Mouse (Mus musculus) hindbrain, embryonic 15.5 days (tissue): ENCODE results near the gene Erfe. TPM values are rescaled to one million over a fixed set of nuclear protein-coding genes. Genes with fewer than 3 reads are reported as not detected.

Source experiments
- ATAC-seq: fragments of 200-750 bp; cut with Nextera tagmentation; 2 replicates; pipeline ENCODE4 v1.8.0; 2017; ENCODE audit warnings: low read depth, moderate number of reproducible peaks, moderate TSS enrichment; ENCODE audit not compliant: low FRiP score
- H3K27ac ChIP-seq: fragments of 300-500 bp; sonication (generic); replicated peaks from 2 replicates; pipeline ENCODE4 v1.5.1; 2015; ENCODE audit warnings: mild to moderate bottlenecking, inconsistent platforms
- H3K27me3 ChIP-seq: fragments of 300-500 bp; sonication (generic); 2 replicates; pipeline ENCODE4 v1.6.1; 2015; ENCODE audit warnings: control low read depth, inconsistent platforms
- H3K36me3 ChIP-seq: fragments of 300-500 bp; sonication (generic); 2 replicates; pipeline ENCODE4 v1.6.1; 2015; ENCODE audit warnings: control low read depth, inconsistent platforms
- H3K4me1 ChIP-seq: fragments of 300-500 bp; sonication (generic); replicated peaks from 2 replicates; pipeline ENCODE4 v1.6.1; 2015; ENCODE audit warnings: control low read depth, inconsistent platforms
- H3K4me2 ChIP-seq: fragments of 300-500 bp; sonication (generic); 2 replicates; pipeline ENCODE4 v1.6.1; 2015; ENCODE audit warnings: moderate library complexity, mild to moderate bottlenecking, inconsistent platforms
- H3K4me3 ChIP-seq: fragments of 300-500 bp; sonication (generic); 2 replicates; pipeline ENCODE4 v1.5.1; 2015; ENCODE audit warnings: mild to moderate bottlenecking, inconsistent platforms
- H3K9ac ChIP-seq: fragments of 300-500 bp; sonication (generic); 2 replicates; pipeline ENCODE4 v1.6.1; 2015; ENCODE audit warnings: inconsistent platforms
- H3K9me3 ChIP-seq: fragments of 300-500 bp; sonication (generic); 2 replicates; pipeline ENCODE4 v1.6.1; 2016; ENCODE audit warnings: control low read depth, inconsistent platforms
- WGBS: fragments of 180-500 bp; shearing (Covaris S2); methylation state at CpG from one replicate; pipeline ENCODE4 v1.1.7; 2015; 5-methylcytosine and 5-hydroxymethylcytosine counted together
- polyA plus RNA-seq: library from polyadenylated mRNA; unstranded; fragments of >200 nt; fragmentation: Nextera tagmentation; extraction: Ambion mirVana; gene quantifications from 2 replicates; pipeline ENCODE4 v1.2.1, GENCODE M21; 2015

Gene Erfe
- polyA plus RNA-seq, 1 experiment from 2014 or later, result 0.54 TPM

DNA sequence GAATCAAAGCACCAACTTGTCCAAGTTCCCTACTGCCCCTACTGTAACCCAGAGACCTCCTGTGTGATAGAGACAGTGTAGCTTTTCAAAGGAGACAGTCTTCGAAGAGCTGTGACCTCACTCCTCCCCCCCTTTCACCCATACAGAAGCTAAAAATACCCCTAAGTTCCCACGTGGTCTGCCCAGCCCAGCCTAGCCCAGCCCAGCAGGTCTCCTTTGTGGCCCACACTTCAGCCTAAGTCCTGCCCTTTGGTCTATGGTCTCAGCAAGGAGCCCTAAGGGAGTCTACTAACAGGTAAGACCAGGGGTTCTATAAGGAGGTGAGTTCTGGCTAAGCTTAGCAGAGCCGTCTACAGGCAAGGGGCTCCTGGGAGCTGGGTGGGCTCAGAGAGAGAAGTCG is 15.4 kb upstream of the Erfe start, which contains the start of gene Klhl30:
Klhl30 (plus strand) TSS at position 176 of the 400 bp plus-strand sequence.
- 63% methylated on average over 4 of the region's 4 CpGs for WGBS
- Histone ChIP-seq H3K4me2 (no peak within 1 kb of the TSS), H3K9me3 (no peaks in the 10 kb centered on the region), H3K9ac (no peak within 1 kb of the TSS), H3K4me3 (no peak within 1 kb of the TSS), H3K27ac (no peak within 1 kb of the TSS), H3K36me3 (no peaks in the 10 kb centered on the region), H3K27me3 (peaks cover 9% of the 10 kb centered on the region), H3K4me1 (no peaks in the 10 kb centered on the region)
- ATAC-seq, result no peak

DNA sequence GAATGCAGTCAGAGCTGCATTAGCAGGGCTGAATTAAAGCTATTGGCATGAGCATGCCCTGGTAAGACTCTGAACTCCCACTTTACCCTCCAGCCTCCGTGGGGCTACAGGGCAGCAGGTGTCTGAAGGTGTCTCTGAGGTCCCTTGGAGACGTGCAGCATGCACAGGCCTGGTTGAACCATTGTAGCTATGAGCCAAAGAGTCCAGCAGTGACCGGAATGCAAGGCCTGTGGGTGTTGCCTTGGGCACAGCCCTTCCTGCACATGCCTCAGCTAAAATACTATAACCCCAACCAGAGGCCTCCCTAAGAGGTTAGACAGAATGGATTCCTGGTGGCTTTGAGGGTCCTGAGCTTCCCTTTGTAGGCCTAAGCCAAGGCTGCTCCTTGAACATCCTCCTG is 15.0 kb upstream of the Erfe start:
- Histone ChIP-seq H3K27ac (no peak overlapping the region), H3K9me3 (no peaks in the 10 kb centered on the region), H3K36me3 (no peaks in the 10 kb centered on the region), H3K9ac (no peak overlapping the region), H3K4me2 (no peak overlapping the region), H3K4me3 (no peak overlapping the region), H3K4me1 (no peaks in the 10 kb centered on the region), H3K27me3 (peaks cover 5% of the 10 kb centered on the region)
- no peak for ATAC-seq
- WGBS, result 79% methylated on average over 3 of the region's 3 CpGs

GRCm38 (mm10) chr1:91352277-91352676 is 14.0 kb upstream of the Erfe start:
- H3K4me3 ChIP-seq, result no peak overlapping the region
- 93% methylated on average over 2 of the region's 2 CpGs for WGBS
- H3K9me3 ChIP-seq, result no peaks in the 10 kb centered on the region
- no peaks in the 10 kb centered on the region for H3K27me3 ChIP-seq
- no peaks in the 10 kb centered on the region for H3K4me1 ChIP-seq
- no peak overlapping the region for H3K9ac ChIP-seq
- H3K4me2 ChIP-seq, result no peak overlapping the region
- no peak overlapping the region for H3K27ac ChIP-seq
- no peaks in the 10 kb centered on the region for H3K36me3 ChIP-seq
- ATAC-seq, result no peak

- no peaks in the 10 kb centered on the region for H3K4me1 ChIP-seq
- no peaks in the 10 kb centered on the region for H3K9me3 ChIP-seq
- no peak overlapping the region for H3K27ac ChIP-seq
- H3K36me3 ChIP-seq, result no peaks in the 10 kb centered on the region
- ATAC-seq, result no peak
- 87% methylated on average over 11 of the region's 11 CpGs for WGBS
- no peak overlapping the region for H3K9ac ChIP-seq
- H3K4me3 ChIP-seq, result no peak overlapping the region
- no peaks in the 10 kb centered on the region for H3K27me3 ChIP-seq
- no peak overlapping the region for H3K4me2 ChIP-seq
These were observed 10.1 kb upstream of the Erfe start for GRCm38 (mm10) chr1:91356105-91356504.

GRCm38 (mm10) chr1:91362113-91362512 is 4.1 kb upstream of the Erfe start:
- peaks cover 11% of the 10 kb centered on the region for H3K27me3 ChIP-seq
- H3K4me2 ChIP-seq, result no peak overlapping the region
- peaks cover 8% of the 10 kb centered on the region for H3K4me1 ChIP-seq
- 79% methylated on average over 5 of the region's 5 CpGs for WGBS
- no peaks in the 10 kb centered on the region for H3K36me3 ChIP-seq
- no peaks in the 10 kb centered on the region for H3K9me3 ChIP-seq
- no peak overlapping the region for H3K27ac ChIP-seq
- H3K9ac ChIP-seq, result no peak overlapping the region
- no peak for ATAC-seq
- H3K4me3 ChIP-seq, result no peak overlapping the region

DNA sequence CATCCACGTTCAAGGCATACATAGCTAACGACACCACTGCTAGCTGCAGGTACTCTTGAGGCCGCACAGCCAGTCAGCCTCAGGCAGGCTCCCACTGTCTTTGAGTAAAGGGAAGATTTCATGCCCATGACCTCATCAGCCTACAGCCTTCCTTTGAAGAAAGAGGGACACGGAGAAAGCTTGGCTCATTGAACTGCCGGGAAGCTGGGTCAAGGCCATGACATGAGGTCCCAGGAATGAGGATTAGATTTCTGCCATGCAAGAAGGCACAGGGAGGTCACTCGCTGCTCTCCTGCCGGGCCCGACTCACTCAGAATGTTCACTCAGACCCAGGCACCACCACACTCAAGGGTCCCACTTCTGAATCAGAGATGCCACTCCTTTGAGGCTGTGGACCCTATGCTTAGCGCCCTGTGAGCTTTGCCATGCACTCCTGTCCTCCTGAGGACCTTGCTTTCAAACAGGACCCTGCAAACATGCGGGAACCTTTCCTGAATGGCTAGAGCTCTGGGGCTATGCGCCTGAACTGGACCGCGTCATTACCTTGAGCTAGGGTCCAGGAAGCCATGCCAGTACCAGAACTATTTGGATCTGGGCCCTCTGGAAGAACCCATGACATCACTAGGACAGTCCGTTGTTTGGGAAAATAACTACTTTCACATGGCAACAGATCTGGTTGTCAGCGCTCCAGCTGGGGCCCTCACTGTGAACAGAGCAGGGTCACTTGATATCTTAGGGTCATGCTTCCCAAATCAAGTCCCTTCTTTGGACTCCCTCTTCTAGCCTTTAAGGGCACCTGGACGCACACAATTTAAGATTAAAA is 1.2 kb upstream of the Erfe start:
- peaks cover 15% of the 10 kb centered on the region for H3K27me3 ChIP-seq
- 92% methylated on average over 16 of the region's 16 CpGs for WGBS
- no peaks in the 10 kb centered on the region for H3K9me3 ChIP-seq
- peaks cover 8% of the 10 kb centered on the region for H3K4me1 ChIP-seq
- no peak for ATAC-seq
- H3K36me3 ChIP-seq, result no peaks in the 10 kb centered on the region; the same call in 1 of the 2 replicates
- no peak overlapping the region for H3K27ac ChIP-seq
- no peak overlapping the region for H3K4me3 ChIP-seq
- H3K4me2 ChIP-seq, result no peak overlapping the region
- no peak overlapping the region for H3K9ac ChIP-seq

DNA sequence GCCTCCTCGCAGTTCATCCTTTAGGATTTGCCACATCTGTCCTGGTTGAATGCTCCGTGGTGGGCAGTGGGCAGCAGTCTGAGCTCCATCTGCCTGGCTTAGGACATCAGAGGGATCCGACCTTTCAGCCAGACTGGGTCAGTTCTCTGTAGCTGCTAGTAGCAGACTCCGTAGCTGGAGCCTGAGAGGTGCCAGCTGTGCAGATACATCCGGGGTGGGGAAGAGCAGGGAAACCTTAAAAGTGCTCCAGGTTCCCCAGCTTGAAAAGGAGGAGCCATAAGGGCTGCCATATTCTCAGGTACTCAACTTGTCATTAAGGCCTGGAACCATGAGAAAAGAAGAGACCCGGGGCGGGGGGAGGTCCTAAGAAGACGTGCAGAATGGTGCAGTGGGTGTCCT is 415 bp upstream of the Erfe start:
- H3K9me3 ChIP-seq, result no peaks in the 10 kb centered on the region
- H3K4me1 ChIP-seq, result peaks cover 8% of the 10 kb centered on the region
- no peak overlapping the region for H3K9ac ChIP-seq
- no peak for ATAC-seq
- WGBS, result 29% methylated on average over 8 of the region's 8 CpGs
- H3K36me3 ChIP-seq, result no peaks in the 10 kb centered on the region; the same call in 1 of the 2 replicates
- H3K4me2 ChIP-seq, result peak overlapping the region; percentile 80
- no peak overlapping the region for H3K27ac ChIP-seq
- peaks cover 15% of the 10 kb centered on the region for H3K27me3 ChIP-seq
- peak overlapping the region; percentile 37 for H3K4me3 ChIP-seq

GRCm38 (mm10) chr1:91367295-91367694 is 1.1 kb downstream of the Erfe start:
- no peaks in the 10 kb centered on the region for H3K9me3 ChIP-seq
- peaks cover 11% of the 10 kb centered on the region for H3K36me3 ChIP-seq
- 99% methylated on average over 3 of the region's 3 CpGs for WGBS
- H3K4me2 ChIP-seq, result no peak overlapping the region
- no peak overlapping the region for H3K4me3 ChIP-seq
- no peak overlapping the region for H3K27ac ChIP-seq
- no peak overlapping the region for H3K9ac ChIP-seq
- peaks cover 8% of the 10 kb centered on the region for H3K4me1 ChIP-seq
- peaks cover 15% of the 10 kb centered on the region for H3K27me3 ChIP-seq
- no peak for ATAC-seq

DNA sequence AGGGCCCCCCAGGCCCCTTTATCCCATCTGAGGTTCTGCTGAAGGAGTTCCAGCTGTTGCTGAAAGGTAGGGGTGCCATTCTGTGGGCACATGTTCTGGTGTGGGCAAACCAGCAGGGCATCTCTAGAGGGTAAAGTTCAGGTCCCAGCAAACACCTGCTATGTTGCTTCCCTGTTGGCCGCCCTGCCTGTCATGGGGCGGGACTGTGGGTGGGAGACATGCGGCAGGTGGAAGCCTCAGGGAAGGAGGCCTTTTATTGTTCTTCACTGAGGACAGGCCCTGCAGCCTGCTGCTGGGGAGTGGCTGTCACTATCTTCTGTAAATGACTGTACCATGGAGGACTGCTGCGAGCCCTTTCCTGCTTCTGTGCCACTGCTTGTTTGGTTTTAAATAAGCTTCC is 3.2 kb downstream of the Erfe start:
- peaks cover 30% of the 10 kb centered on the region for H3K36me3 ChIP-seq
- 74% methylated on average over 4 of the region's 4 CpGs for WGBS
- no peaks in the 10 kb centered on the region for H3K9me3 ChIP-seq
- H3K27me3 ChIP-seq, result peaks cover 15% of the 10 kb centered on the region
- peaks cover 8% of the 10 kb centered on the region for H3K4me1 ChIP-seq
- no peak for ATAC-seq
- H3K4me3 ChIP-seq, result no peak overlapping the region
- H3K27ac ChIP-seq, result no peak overlapping the region
- H3K4me2 ChIP-seq, result no peak overlapping the region
- H3K9ac ChIP-seq, result no peak overlapping the region

GRCm38 (mm10) chr1:91370055-91370454 is 3.8 kb downstream of the Erfe start:
- no peak for ATAC-seq
- WGBS, result 84% methylated on average over 23 of the region's 23 CpGs
- Histone ChIP-seq H3K4me3 (no peak overlapping the region), H3K36me3 (peaks cover 35% of the 10 kb centered on the region), H3K4me1 (peaks cover 8% of the 10 kb centered on the region), H3K27ac (no peak overlapping the region), H3K9ac (no peak overlapping the region), H3K9me3 (no peaks in the 10 kb centered on the region), H3K27me3 (peaks cover 15% of the 10 kb centered on the region), H3K4me2 (no peak overlapping the region)

DNA sequence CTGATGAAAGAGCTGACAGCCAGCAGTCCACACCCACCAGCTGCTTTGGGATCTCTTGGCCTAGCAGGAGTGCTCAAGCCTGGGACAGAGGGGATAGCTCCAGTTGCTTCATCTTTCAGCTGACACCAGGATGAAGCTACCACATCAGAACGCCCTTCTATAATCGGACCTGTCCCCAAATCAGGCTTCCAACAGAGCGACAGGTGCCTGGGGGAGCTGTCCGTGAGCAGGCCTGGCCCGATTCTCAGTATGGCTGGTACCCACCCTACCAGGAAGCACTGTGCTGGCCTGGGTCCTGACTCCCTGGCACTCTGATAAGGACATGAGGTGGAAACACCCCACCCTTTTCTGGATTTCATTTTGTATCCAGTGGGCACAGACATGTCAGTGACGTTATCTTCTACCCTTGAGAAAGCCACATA is 7.2 kb downstream of the Erfe start:
- H3K9me3 ChIP-seq, result no peaks in the 10 kb centered on the region
- no peak overlapping the region for H3K27ac ChIP-seq
- no peak overlapping the region for H3K4me3 ChIP-seq
- H3K4me2 ChIP-seq, result no peak overlapping the region
- no peak overlapping the region for H3K9ac ChIP-seq
- H3K27me3 ChIP-seq, result no peaks in the 10 kb centered on the region
- 91% methylated on average over 6 of the region's 6 CpGs for WGBS
- ATAC-seq, result no peak
- no peaks in the 10 kb centered on the region for H3K4me1 ChIP-seq
- H3K36me3 ChIP-seq, result peaks cover 69% of the 10 kb centered on the region

- no peak overlapping the region for H3K27ac ChIP-seq
- ATAC-seq, result peak; percentile 66
- no peak overlapping the region for H3K4me2 ChIP-seq
- H3K4me1 ChIP-seq, result no peaks in the 10 kb centered on the region
- no peaks in the 10 kb centered on the region for H3K9me3 ChIP-seq
- WGBS, result 55% methylated on average over 7 of the region's 7 CpGs
- H3K27me3 ChIP-seq, result no peaks in the 10 kb centered on the region
- H3K9ac ChIP-seq, result no peak overlapping the region
- peaks cover 93% of the 10 kb centered on the region for H3K36me3 ChIP-seq
- no peak overlapping the region for H3K4me3 ChIP-seq
These were observed 14.3 kb downstream of the Erfe start for GRCm38 (mm10) chr1:91380453-91381090.
